Mouse (Mus musculus): Measurements from ENCODE around the gene Rassf8.
A peak's percentile ranks its signal among the peaks of the same experiment; 100 is the strongest.

The Rassf8 gene

DNA sequence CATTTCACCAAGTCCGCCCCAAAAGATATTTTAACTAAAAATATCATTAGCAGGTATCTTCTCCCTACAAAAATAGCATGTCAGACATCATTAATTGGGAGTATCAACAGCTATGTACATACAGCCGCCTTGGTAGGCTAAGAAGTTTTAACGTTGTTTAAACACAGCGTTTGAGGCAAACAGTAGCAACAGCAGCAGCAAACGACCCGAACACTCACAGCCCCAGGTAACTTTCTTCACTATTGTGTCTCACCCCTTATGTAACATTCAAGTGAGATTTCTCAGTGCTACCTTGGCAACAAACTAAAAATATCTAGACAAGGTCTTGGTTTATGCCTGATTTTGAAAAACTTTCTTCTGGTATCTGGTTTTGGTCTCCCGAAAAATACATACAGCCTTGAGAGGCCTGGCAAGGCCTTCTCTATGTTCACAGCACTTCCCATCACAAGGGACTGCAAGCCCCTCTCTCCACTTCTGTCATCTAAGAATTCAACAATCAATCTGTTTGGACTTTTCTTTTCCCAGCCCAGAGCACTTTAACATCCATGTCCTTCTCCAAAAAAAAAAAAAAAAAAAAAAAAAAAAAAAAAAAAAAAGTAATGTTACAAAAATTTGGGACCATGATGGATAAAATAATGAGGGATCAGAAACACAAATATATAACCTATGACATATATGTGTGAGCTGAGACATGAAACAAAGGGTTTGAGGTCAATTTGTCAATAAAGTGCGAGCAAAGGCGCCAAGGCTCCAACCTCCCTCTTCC, 115.1 kb downstream of the Rassf8 start:
- DNase-seq (ENCODE audit: low read depth, low spot score), result no peak

DNA sequence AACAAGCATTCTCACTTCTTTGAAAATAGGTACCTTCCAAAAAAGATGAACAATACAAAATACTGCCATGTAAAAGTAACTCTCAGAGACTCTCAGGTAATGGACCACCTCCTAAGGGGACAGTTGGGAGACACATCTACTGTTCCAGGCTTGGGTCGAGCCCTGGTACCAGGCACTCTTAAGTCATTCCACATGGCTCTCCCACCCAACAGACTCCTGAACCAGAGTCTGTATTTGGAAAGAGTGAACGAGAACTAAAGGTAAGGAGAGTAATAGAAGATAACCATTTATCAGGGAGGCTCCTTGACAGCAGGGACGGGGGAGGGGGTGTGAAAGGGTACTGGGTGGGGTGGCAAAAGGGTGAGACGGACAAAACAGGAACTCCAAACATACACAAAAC, 115.8 kb downstream of the Rassf8 start:
- DNase-seq (ENCODE audit: low read depth, low spot score), result no peak

GRCm38 (mm10) chr6:145862739-145863064, 116.2 kb downstream of the Rassf8 start:
- no peak for DNase-seq (ENCODE audit: low read depth, low spot score)

GRCm38 (mm10) chr6:145863065-145863971, 116.8 kb downstream of the Rassf8 start:
- peak; percentile 61 for DNase-seq (ENCODE audit: low read depth, low spot score)

GRCm38 (mm10) chr6:145864171-145864570, 117.6 kb downstream of the Rassf8 start:
- DNase-seq (ENCODE audit: low read depth, low spot score), result no peak

GRCm38 (mm10) chr6:145865289-145865885, 118.8 kb downstream of the Rassf8 start, which contains the start of gene Bhlhe41:
Bhlhe41 (minus strand) TSS chr6:145865558.
- DNase-seq (ENCODE audit: low read depth, low spot score), result peak; percentile 60

GRCm38 (mm10) chr6:145865886-145866851, 119.6 kb downstream of the Rassf8 start:
- peak; percentile 20 for DNase-seq (ENCODE audit: low read depth, low spot score)

DNA sequence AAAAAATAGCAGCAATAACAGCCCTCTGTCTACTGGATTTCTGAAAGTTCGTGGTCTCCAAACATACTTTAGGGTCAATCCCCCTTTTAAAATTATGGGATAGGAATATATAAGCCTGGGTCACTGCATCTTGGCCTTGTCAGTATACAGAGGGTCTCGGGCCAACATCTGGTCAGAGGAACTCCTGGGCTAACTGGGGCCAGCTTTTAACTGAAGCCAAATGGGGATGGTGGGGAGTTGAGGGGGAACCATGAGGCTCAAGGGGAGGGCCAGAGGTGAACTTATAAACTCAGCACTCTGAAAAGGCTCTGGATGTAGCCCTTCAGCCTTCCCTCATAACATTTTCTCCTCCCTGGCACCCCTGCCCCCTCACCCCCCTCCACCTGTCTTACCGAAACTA, 120.6 kb downstream of the Rassf8 start:
- peak; percentile 25 for DNase-seq (ENCODE audit: low read depth, low spot score)

All from forelimb bud, embryonic 11.5 days (tissue).